Mouse (Mus musculus) gonadal fat pad, adult 2 months (tissue): ENCODE results near the gene Vmn2r112. TPM values are rescaled to one million over a fixed set of nuclear protein-coding genes. Genes with fewer than 3 reads are reported as not detected.
"Not testable (repeated sequence)": the region's sequence is repeated elsewhere in the genome, so short reads cannot be mapped to it uniquely, and the experiment has no call there.

Source experiments
- DNase-seq: peaks from one replicate; pipeline ENCODE4 v3.0.0-alpha.2; 2012; ENCODE audit warnings: low read depth
- polyA plus RNA-seq: library from polyadenylated mRNA; depleted of rRNA; stranded (reverse); fragments of >200 nt; gene quantifications from 2 replicates; pipeline ENCODE4 v1.2.3, GENCODE M21; 2012; rRNA removed

Vmn2r112 gene
- not detected in 2 replicates for polyA plus RNA-seq

- DNase-seq = not testable (repeated sequence)
Observed at GRCm38 (mm10) chr17:22600651-22601050, at the start of gene Vmn2r112. Vmn2r112 (plus strand) TSS chr17:22600951.

- not testable (repeated sequence) for DNase-seq
Observed at GRCm38 (mm10) chr17:22573382-22573781, 27.4 kb upstream of the Vmn2r112 start, which contains the start of gene Vmn2r111. Vmn2r111 (minus strand) TSS chr17:22573482.

- DNase-seq = no peak
Observed at GRCm38 (mm10) chr17:22630646-22631045, 29.9 kb downstream of the Vmn2r112 start.

Other genes with a start within 250 kb of the Vmn2r112 start
- 2.2 and 2.5 TPM in 2 replicates for gene Zfp944, start 239.6 kb upstream of the Vmn2r112 start, polyA plus RNA-seq
- gene Zfp758, start 239.5 kb upstream of the Vmn2r112 start, polyA plus RNA-seq = 0.74 and 1.0 TPM in 2 replicates
- 2.5 and 3.2 TPM in 2 replicates for gene Zfp946, start 176.7 kb upstream of the Vmn2r112 start, polyA plus RNA-seq
- gene Vmn2r111, start 27.5 kb upstream of the Vmn2r112 start, polyA plus RNA-seq = not detected in 2 replicates